In genomic region chr14:115406596-115406995, GRCm38 (mm10) we compare ENCODE assay signal across 17 mouse cellular contexts.
DNase-seq lines count a peak whose midpoint lies in the region; ATAC-seq and TF ChIP-seq lines count a peak whose summit lies in the region.
"Had no signal": no experiment of that assay in that cellular context is flagged by ENCODE, and none has a peak within 500 bp of the region (broad histone marks: within the 10 kb centered on the region; RNA-seq: fewer than 3 reads in every experiment).

No protein-coding gene starts in this region.

- H3K27ac ChIP-seq in forebrain, embryonic 13.5 days = no peak overlapping the region
- no peak overlapping the region for H3K27ac ChIP-seq in hindbrain, embryonic 16.5 days (ENCODE audit: low read depth, low read length)
- H3K27ac ChIP-seq in midbrain, postnatal 0 days (ENCODE audit: low read depth, low read length) = no peak overlapping the region
- H3K27ac ChIP-seq: embryonic facial prominence, embryonic 15.5 days; kidney, embryonic 15.5 days; liver, embryonic 12.5 days had no signal

- no peaks in the 10 kb centered on the region for H3K9me3 ChIP-seq in forebrain, embryonic 13.5 days (replicated peaks)
- H3K9me3 ChIP-seq in hindbrain, embryonic 16.5 days (ENCODE audit: control insufficient read depth, low read length) = no peaks in the 10 kb centered on the region
- H3K9me3 ChIP-seq in midbrain, postnatal 0 days (ENCODE audit: low read length) = no peaks in the 10 kb centered on the region
- H3K9me3 ChIP-seq: embryonic facial prominence, embryonic 15.5 days; heart, embryonic 12.5 days; kidney, embryonic 15.5 days; liver, embryonic 12.5 days; megakaryocyte, embryonic 14.5 days had no signal

- no peak overlapping the region for H3K4me3 ChIP-seq in forebrain, embryonic 13.5 days
- H3K4me3 ChIP-seq in hindbrain, embryonic 16.5 days (ENCODE audit: low read length) = no peak overlapping the region
- no peak overlapping the region for H3K4me3 ChIP-seq in midbrain, postnatal 0 days (ENCODE audit: low read depth, low read length)
- H3K4me3 ChIP-seq: embryonic facial prominence, embryonic 15.5 days; heart, embryonic 12.5 days; kidney, embryonic 15.5 days; liver, embryonic 12.5 days; megakaryocyte, embryonic 14.5 days had no signal

- H3K4me1 ChIP-seq in forebrain, embryonic 13.5 days = peaks cover 7% of the 10 kb centered on the region; the same call in 1 of the 2 replicates
- no peaks in the 10 kb centered on the region; the same call in 1 of the 2 replicates for H3K4me1 ChIP-seq in hindbrain, embryonic 16.5 days (ENCODE audit: control insufficient read depth, insufficient read depth, low read depth, low read length)
- H3K4me1 ChIP-seq in midbrain, postnatal 0 days (ENCODE audit: insufficient read depth, low read length) = no peaks in the 10 kb centered on the region
- H3K4me1 ChIP-seq: embryonic facial prominence, embryonic 15.5 days; heart, embryonic 12.5 days; liver, embryonic 12.5 days; megakaryocyte, embryonic 14.5 days had no signal

- WGBS in forebrain, embryonic 13.5 days = 15% methylated on average over 5 of the region's 5 CpGs
- WGBS in hindbrain, embryonic 16.5 days = 29% methylated on average over 5 of the region's 5 CpGs
- WGBS in midbrain, postnatal 0 days = 46% methylated on average over 5 of the region's 5 CpGs

- no peaks in the 10 kb centered on the region for H3K36me3 ChIP-seq in forebrain, embryonic 13.5 days (ENCODE audit: poor library complexity, severe bottlenecking)
- H3K36me3 ChIP-seq in hindbrain, embryonic 16.5 days (ENCODE audit: control insufficient read depth, insufficient read depth, low read length) = no peaks in the 10 kb centered on the region
- no peaks in the 10 kb centered on the region for H3K36me3 ChIP-seq in midbrain, postnatal 0 days (ENCODE audit: insufficient read depth, low read length)
- H3K36me3 ChIP-seq: embryonic facial prominence, embryonic 15.5 days; heart, embryonic 12.5 days; kidney, embryonic 15.5 days; liver, embryonic 12.5 days had no signal

- H3K27me3 ChIP-seq in forebrain, embryonic 13.5 days = peaks cover 7% of the 10 kb centered on the region; the same call in 1 of the 2 replicates
- H3K27me3 ChIP-seq in hindbrain, embryonic 16.5 days (replicated peaks; ENCODE audit: control insufficient read depth, insufficient read depth, low read length) = no peaks in the 10 kb centered on the region
- no peaks in the 10 kb centered on the region for H3K27me3 ChIP-seq in midbrain, postnatal 0 days (ENCODE audit: insufficient read depth, low read length)
- H3K27me3 ChIP-seq: embryonic facial prominence, embryonic 15.5 days; heart, embryonic 12.5 days; kidney, embryonic 15.5 days; liver, embryonic 12.5 days; megakaryocyte, embryonic 14.5 days had no signal

- no peak overlapping the region for H3K4me2 ChIP-seq in forebrain, embryonic 13.5 days
- H3K4me2 ChIP-seq in hindbrain, embryonic 16.5 days (ENCODE audit: low read length) = no peak overlapping the region
- H3K4me2 ChIP-seq in midbrain, postnatal 0 days (ENCODE audit: low read depth, low read length, poor library complexity, severe bottlenecking) = no peak overlapping the region
- H3K4me2 ChIP-seq: embryonic facial prominence, embryonic 15.5 days; heart, embryonic 12.5 days; kidney, embryonic 15.5 days; liver, embryonic 12.5 days had no signal

- no peak for TF ChIP-seq CTCF in midbrain, postnatal 0 days (IDR thresholded peaks at IDR 0.05)

- H3K9ac ChIP-seq in forebrain, embryonic 13.5 days = no peak overlapping the region
- no peak overlapping the region for H3K9ac ChIP-seq in hindbrain, embryonic 16.5 days (ENCODE audit: low read depth, low read length)
- no peak overlapping the region for H3K9ac ChIP-seq in midbrain, postnatal 0 days (replicated peaks; ENCODE audit: low read length, poor library complexity, severe bottlenecking)
- H3K9ac ChIP-seq: embryonic facial prominence, embryonic 15.5 days; heart, embryonic 12.5 days; kidney, embryonic 15.5 days; liver, embryonic 12.5 days had no signal

- DNase-seq in embryo, embryonic 11 days = peak; percentile 34
- DNase-seq in embryo, embryonic 9.5 days (ENCODE audit: extremely low spot score) = no peak
- peak; percentile 55 for DNase-seq in midbrain, postnatal 0 days (ENCODE audit: low spot score)
- no peak for DNase-seq in right cerebral cortex, postnatal 25 days
- DNase-seq in frontal cortex, postnatal 10 days (ENCODE audit: low spot score in 2 of 2) = no peak
- DNase-seq in right cerebral cortex, postnatal 4 days = no peak
- DNase-seq: cerebellum, adult 8-10 months; right cerebral cortex, postnatal 14 days; thymus, adult 18-20 months had no signal

- peak; percentile 91 for ATAC-seq in forebrain, embryonic 13.5 days
- peak; percentile 82 for ATAC-seq in hindbrain, embryonic 16.5 days
- ATAC-seq in midbrain, postnatal 0 days (ENCODE audit: low FRiP score) = no peak
- ATAC-seq: liver, embryonic 12.5 days; lung, postnatal 0 days had no signal

Comparison
In these comparisons a context has a peak if more than half of its experiments do, and no peak if none do; other contexts are left out.
1. DNase-seq: peak in embryo, embryonic 11 days (single experiment) and midbrain, postnatal 0 days (single experiment); none in embryo, embryonic 9.5 days (single experiment), right cerebral cortex, postnatal 25 days (single experiment), frontal cortex, postnatal 10 days (0 of 2) and right cerebral cortex, postnatal 4 days (single experiment).